ENCODE assay signal across 18 mouse cellular contexts in genomic region chr1:25679656-25680055, GRCm38 (mm10).
"Had no signal": no experiment of that assay in that cellular context is flagged by ENCODE, and none has a peak within 500 bp of the region (broad histone marks: within the 10 kb centered on the region; RNA-seq: fewer than 3 reads in every experiment).

No protein-coding gene starts in this region.

- H3K27ac ChIP-seq: midbrain, embryonic 10.5 days; midbrain, embryonic 13.5 days; neural tube, embryonic 13.5 days; neural tube, embryonic 15.5 days had no signal

- H3K4me3 ChIP-seq: midbrain, embryonic 10.5 days; midbrain, embryonic 13.5 days; myocyte; neural tube, embryonic 13.5 days; neural tube, embryonic 15.5 days had no signal

- ATAC-seq: midbrain, embryonic 13.5 days; midbrain, embryonic 16.5 days had no signal

- DNase-seq: lung, adult 18-20 months; lung, embryonic 14.5 days; lung, postnatal 10 days; lung, postnatal 4 days; retina, postnatal 1 day; right cerebral cortex, adult 18-20 months; right cerebral cortex, postnatal 25 days; right cerebral cortex, postnatal 4 days; spleen, adult 18-20 months; thymus, adult 18-20 months; thymus, postnatal 14 days; thymus, postnatal 36 days had no signal
